In genomic region chr1:172200161-172200560, GRCm38 (mm10) we compare ENCODE assay signal across 13 mouse cellular contexts. TPM values are rescaled to one million over a fixed set of nuclear protein-coding genes. Genes with fewer than 3 reads are reported as not detected.
A peak's percentile ranks its signal among the peaks of the same experiment; 100 is the strongest.
DNase-seq lines count a peak whose midpoint lies in the region; ATAC-seq and TF ChIP-seq lines count a peak whose summit lies in the region.
"Had no signal": no experiment of that assay in that cellular context is flagged by ENCODE, and none has a peak within 500 bp of the region (broad histone marks: within the 10 kb centered on the region; RNA-seq: fewer than 3 reads in every experiment).

No protein-coding gene starts in this region.

- H3K36me3 ChIP-seq in heart, embryonic 15.5 days = peaks cover 52% of the 10 kb centered on the region
- H3K36me3 ChIP-seq in hindbrain, postnatal 0 days (ENCODE audit: insufficient read depth, low read length) = peaks cover 41% of the 10 kb centered on the region
- peaks cover 38% of the 10 kb centered on the region for H3K36me3 ChIP-seq in stomach, embryonic 15.5 days

- H3K4me1 ChIP-seq in heart, embryonic 15.5 days (replicated peaks) = peaks cover 55% of the 10 kb centered on the region
- peaks cover 47% of the 10 kb centered on the region for H3K4me1 ChIP-seq in hindbrain, postnatal 0 days (ENCODE audit: insufficient read depth, low read length)
- peaks cover 46% of the 10 kb centered on the region for H3K4me1 ChIP-seq in stomach, embryonic 15.5 days

- H3K9ac ChIP-seq in heart, embryonic 15.5 days = no peak overlapping the region
- no peak overlapping the region for H3K9ac ChIP-seq in hindbrain, postnatal 0 days (replicated peaks; ENCODE audit: low read length)
- no peak overlapping the region for H3K9ac ChIP-seq in stomach, embryonic 15.5 days

- no peak overlapping the region for H3K4me2 ChIP-seq in heart, embryonic 15.5 days
- H3K4me2 ChIP-seq in hindbrain, postnatal 0 days (ENCODE audit: low read depth, low read length) = peak overlapping the region; percentile 38
- H3K4me2 ChIP-seq in stomach, embryonic 15.5 days = no peak overlapping the region

- no peak for ATAC-seq in heart, embryonic 15.5 days (replicated peaks; ENCODE audit: insufficient number of reproducible peaks, insufficient read depth, low FRiP score, low read depth)
- ATAC-seq in hindbrain, postnatal 0 days = no peak
- peak; percentile 59 for ATAC-seq in stomach, embryonic 15.5 days (ENCODE audit: insufficient read depth, low FRiP score, low read depth)

- peak overlapping the region; percentile 13; the same call in 1 of the 2 replicates for H3K27ac ChIP-seq in heart, embryonic 15.5 days
- peak overlapping the region; percentile 98 for H3K27ac ChIP-seq in hindbrain, postnatal 0 days
- peak overlapping the region; percentile 21; the same call in 1 of the 2 replicates for H3K27ac ChIP-seq in stomach, embryonic 15.5 days

- no peak overlapping the region for H3K4me3 ChIP-seq in heart, embryonic 15.5 days
- H3K4me3 ChIP-seq in hindbrain, postnatal 0 days (ENCODE audit: low read length) = no peak overlapping the region
- no peak overlapping the region for H3K4me3 ChIP-seq in stomach, embryonic 15.5 days (replicated peaks)

- TF ChIP-seq CTCF in hindbrain, postnatal 0 days (IDR thresholded peaks at IDR 0.05; ENCODE audit: low read depth) = no peak

- WGBS in heart, embryonic 15.5 days = 86% methylated on average over 5 of the region's 5 CpGs
- 62% methylated on average over 5 of the region's 5 CpGs for WGBS in hindbrain, postnatal 0 days
- WGBS in stomach, embryonic 15.5 days = 70% methylated on average over 5 of the region's 5 CpGs

- H3K9me3 ChIP-seq in heart, embryonic 15.5 days (replicated peaks) = no peaks in the 10 kb centered on the region
- H3K9me3 ChIP-seq in hindbrain, postnatal 0 days (ENCODE audit: low read length) = no peaks in the 10 kb centered on the region
- no peaks in the 10 kb centered on the region for H3K9me3 ChIP-seq in stomach, embryonic 15.5 days

- no peaks in the 10 kb centered on the region for H3K27me3 ChIP-seq in heart, embryonic 15.5 days
- no peaks in the 10 kb centered on the region for H3K27me3 ChIP-seq in hindbrain, postnatal 0 days (ENCODE audit: insufficient read depth, low read length)
- H3K27me3 ChIP-seq in stomach, embryonic 15.5 days (replicated peaks) = no peaks in the 10 kb centered on the region

- DNase-seq in heart, postnatal 4 days = no peak
- DNase-seq in urinary bladder, postnatal 14 days (ENCODE audit: low spot score) = peak; percentile 62
- DNase-seq in urinary bladder, adult 2 months (ENCODE audit: low spot score) = no peak
- DNase-seq in hindbrain, postnatal 0 days (ENCODE audit: low spot score) = no peak
- DNase-seq in layer of hippocampus, postnatal 10 days (ENCODE audit: low spot score in 2 of 2) = no peak
- no peak for DNase-seq in adrenal gland, postnatal 14 days
- DNase-seq: gastrocnemius, postnatal 25 days; kidney, adult 8-10 months had no signal

RNA-seq across cellular contexts. Expression of gene Pea15a, which starts 6.4 kb away (rescaled TPM):
- polyA plus RNA-seq in heart, embryonic 15.5 days (2015; fragmentation: Nextera tagmentation; extraction: Ambion mirVana) = 165 and 179 TPM in 2 replicates
- 100 to 1,000 TPM; 140 to 147 TPM for total RNA-seq in heart, postnatal 4 days (2021)
- polyA plus RNA-seq in urinary bladder, adult 2 months (2012; rRNA removed) = 165 and 166 TPM in 2 replicates
- total RNA-seq in hindbrain, postnatal 0 days (2014; rRNA removed) = 289 and 309 TPM in 2 replicates
- 503 and 511 TPM in 2 replicates for polyA plus RNA-seq in hindbrain, postnatal 0 days (2015; fragmentation: Nextera tagmentation; extraction: Ambion mirVana)
- 103 and 108 TPM in 2 replicates for polyA plus RNA-seq in stomach, embryonic 15.5 days (2015; fragmentation: Nextera tagmentation; extraction: Ambion mirVana)
- total RNA-seq in layer of hippocampus, postnatal 10 days (2021) = 100 to 1,000 TPM; 351 to 392 TPM
- total RNA-seq in adrenal gland, postnatal 14 days (2021) = 61.5 and 63.2 TPM in 2 replicates

RNA-seq across cellular contexts. Expression of gene Casq1, which starts 19.5 kb away (rescaled TPM):
- 96.7 and 102 TPM in 2 replicates for polyA plus RNA-seq in heart, embryonic 15.5 days (2015; fragmentation: Nextera tagmentation; extraction: Ambion mirVana)
- 10 to 100 TPM; 11.9 to 18.1 TPM for total RNA-seq in heart, postnatal 4 days (2021)
- 3.2 and 3.3 TPM in 2 replicates for polyA plus RNA-seq in urinary bladder, adult 2 months (2012; rRNA removed)
- 0.78 and 2.4 TPM in 2 replicates for total RNA-seq in hindbrain, postnatal 0 days (2014; rRNA removed)
- 1.7 and 2.0 TPM in 2 replicates for polyA plus RNA-seq in hindbrain, postnatal 0 days (2015; fragmentation: Nextera tagmentation; extraction: Ambion mirVana)
- polyA plus RNA-seq in stomach, embryonic 15.5 days (2015; fragmentation: Nextera tagmentation; extraction: Ambion mirVana) = 16.2 and 17.4 TPM in 2 replicates
- total RNA-seq in layer of hippocampus, postnatal 10 days (2021) = 1 to 10 TPM; 1.2 to 1.6 TPM
- 0.48 and 1.8 TPM in 2 replicates for total RNA-seq in adrenal gland, postnatal 14 days (2021)

RNA-seq across cellular contexts. Expression of gene Dcaf8, which starts 52.3 kb away (rescaled TPM):
- 107 and 118 TPM in 2 replicates for polyA plus RNA-seq in heart, embryonic 15.5 days (2015; fragmentation: Nextera tagmentation; extraction: Ambion mirVana)
- 100 to 1,000 TPM; 114 to 115 TPM for total RNA-seq in heart, postnatal 4 days (2021)
- 115 and 118 TPM in 2 replicates for polyA plus RNA-seq in urinary bladder, adult 2 months (2012; rRNA removed)
- 67.1 and 73.0 TPM in 2 replicates for total RNA-seq in hindbrain, postnatal 0 days (2014; rRNA removed)
- polyA plus RNA-seq in hindbrain, postnatal 0 days (2015; fragmentation: Nextera tagmentation; extraction: Ambion mirVana) = 73.1 and 79.1 TPM in 2 replicates
- 106 and 121 TPM in 2 replicates for polyA plus RNA-seq in stomach, embryonic 15.5 days (2015; fragmentation: Nextera tagmentation; extraction: Ambion mirVana)
- 10 to 100 TPM; 85.4 to 90.5 TPM for total RNA-seq in layer of hippocampus, postnatal 10 days (2021)
- 118 and 125 TPM in 2 replicates for total RNA-seq in adrenal gland, postnatal 14 days (2021)

RNA-seq across cellular contexts. Expression of gene Atp1a4, which starts 58.1 kb away (rescaled TPM):
- 0.10 and 0.28 TPM in 2 replicates for polyA plus RNA-seq in heart, embryonic 15.5 days (2015; fragmentation: Nextera tagmentation; extraction: Ambion mirVana)
- total RNA-seq in heart, postnatal 4 days (2021) = under 1 TPM in 1 of 2 experiments, not detected in 1; 0.11 TPM
- polyA plus RNA-seq in urinary bladder, adult 2 months (2012; rRNA removed) = not detected in 2 replicates
- total RNA-seq in hindbrain, postnatal 0 days (2014; rRNA removed) = 0.10 TPM in 1 of 2 replicates, not detected in the other
- 0.05 TPM in 1 of 2 replicates, not detected in the other for polyA plus RNA-seq in hindbrain, postnatal 0 days (2015; fragmentation: Nextera tagmentation; extraction: Ambion mirVana)
- not detected in 2 replicates for polyA plus RNA-seq in stomach, embryonic 15.5 days (2015; fragmentation: Nextera tagmentation; extraction: Ambion mirVana)
- total RNA-seq in layer of hippocampus, postnatal 10 days (2021) = not detected
- total RNA-seq in adrenal gland, postnatal 14 days (2021) = 0.22 and 0.41 TPM in 2 replicates
- total RNA-seq: left cerebral cortex, postnatal 10 days had no signal
- polyA plus RNA-seq: C2C12; embryonic facial prominence, embryonic 11.5 days had no signal

Comparison
In these comparisons a context has a peak if more than half of its experiments do, and no peak if none do; other contexts are left out.
1. H3K27ac ChIP-seq: peak in every context shown above with its lines; median percentile 98 in hindbrain, postnatal 0 days; 21 in stomach, embryonic 15.5 days; 13 in heart, embryonic 15.5 days.